Mouse (Mus musculus) ovary, adult 2 months (tissue): Measurements from ENCODE around the gene Zswim1. TPM values are rescaled to one million over a fixed set of nuclear protein-coding genes. Genes with fewer than 3 reads are reported as not detected.

Experiments used
- polyA plus RNA-seq: library from polyadenylated mRNA; depleted of rRNA; stranded (reverse); fragments of >200 nt; gene quantifications from 2 replicates; pipeline ENCODE4 v1.2.3, GENCODE M21; 2012; rRNA removed

The Zswim1 gene
- 16.5 and 18.3 TPM in 2 replicates for polyA plus RNA-seq

GRCm38 (mm10) chr2:164822636-164823165 is at the start of gene Zswim1:
Zswim1 (plus strand) TSS chr2:164822686.

GRCm38 (mm10) chr2:164779481-164780086 is 42.9 kb upstream of the Zswim1 start, which contains the start of gene Tnnc2:
Tnnc2 (minus strand) TSS chr2:164779967.

GRCm38 (mm10) chr2:164785481-164786387 is 36.8 kb upstream of the Zswim1 start, which contains the start of gene Snx21:
Snx21 (plus strand) TSS chr2:164785823.

GRCm38 (mm10) chr2:164804533-164805331 is 17.8 kb upstream of the Zswim1 start, which contains the start of the genes Acot8 and Zswim3:
Acot8 (minus strand) TSS chr2:164804882.
Zswim3 (plus strand) TSS chr2:164805098.

GRCm38 (mm10) chr2:164828437-164828836 is 6.0 kb downstream of the Zswim1 start, which contains the start of gene Spata25:
Spata25 (minus strand) TSS chr2:164828537.

GRCm38 (mm10) chr2:164832748-164833301 is 10.3 kb downstream of the Zswim1 start, which contains the start of gene Ctsa:
Ctsa (plus strand) TSS chr2:164832873.

GRCm38 (mm10) chr2:164833314-164833959 is 11.0 kb downstream of the Zswim1 start, which contains the start of gene Neurl2:
Neurl2 (minus strand) TSS chr2:164833456.

GRCm38 (mm10) chr2:164857101-164857821 is 34.8 kb downstream of the Zswim1 start, which contains the start of gene Pltp:
Pltp (minus strand) TSS chr2:164857711.

Other genes starting within 250 kb of the Zswim1 start
- not detected in 2 replicates for gene Spint3, start 249.2 kb upstream of the Zswim1 start, polyA plus RNA-seq
- gene Wfdc6a, start 237.2 kb upstream of the Zswim1 start, polyA plus RNA-seq: 1.2 TPM in 2 replicates
- 1.6 and 1.7 TPM in 2 replicates for gene Eppin, start 229.1 kb upstream of the Zswim1 start, polyA plus RNA-seq
- gene Wfdc6b, start 209.2 kb upstream of the Zswim1 start, polyA plus RNA-seq: 0.36 and 0.62 TPM in 2 replicates
- 1.0 and 1.4 TPM in 2 replicates for gene Wfdc8, start 209.1 kb upstream of the Zswim1 start, polyA plus RNA-seq
- gene Wfdc16, start 183.9 kb upstream of the Zswim1 start, polyA plus RNA-seq: 0.33 TPM in 1 of 2 replicates, not detected in the other
- gene Wfdc10, start 166.6 kb upstream of the Zswim1 start, polyA plus RNA-seq: 44.5 and 78.3 TPM in 2 replicates
- not detected in 2 replicates for gene Wfdc9, start 166.1 kb upstream of the Zswim1 start, polyA plus RNA-seq
- gene Wfdc11, start 148.6 kb upstream of the Zswim1 start, polyA plus RNA-seq: not detected in 2 replicates
- 0.49 and 0.74 TPM in 2 replicates for gene Wfdc13, start 137.6 kb upstream of the Zswim1 start, polyA plus RNA-seq
- gene Spint4, start 124.2 kb upstream of the Zswim1 start, polyA plus RNA-seq: not detected in 2 replicates
- gene Spint5, start 107.4 kb upstream of the Zswim1 start, polyA plus RNA-seq: not detected in 2 replicates
- 1.3 and 2.9 TPM in 2 replicates for gene Wfdc3, start 76.8 kb upstream of the Zswim1 start, polyA plus RNA-seq
- 70.1 and 74.7 TPM in 2 replicates for gene Dnttip1, start 76.7 kb upstream of the Zswim1 start, polyA plus RNA-seq
- 63.8 and 111 TPM in 2 replicates for gene Ube2c, start 52.8 kb upstream of the Zswim1 start, polyA plus RNA-seq
- gene Tnnc2, start 42.7 kb upstream of the Zswim1 start, polyA plus RNA-seq: 0.77 TPM in 1 of 2 replicates, not detected in the other
- 62.2 and 74.1 TPM in 2 replicates for gene Snx21, start 36.9 kb upstream of the Zswim1 start, polyA plus RNA-seq
- 55.4 and 62.0 TPM in 2 replicates for gene Acot8, start 17.8 kb upstream of the Zswim1 start, polyA plus RNA-seq
- gene Zswim3, start 17.6 kb upstream of the Zswim1 start, polyA plus RNA-seq: 4.4 and 4.9 TPM in 2 replicates
- 0.44 and 0.46 TPM in 2 replicates for gene Spata25, start 5.9 kb downstream of the Zswim1 start, polyA plus RNA-seq
- gene Ctsa, start 10.2 kb downstream of the Zswim1 start, polyA plus RNA-seq: 262 and 403 TPM in 2 replicates
- gene Neurl2, start 10.8 kb downstream of the Zswim1 start, polyA plus RNA-seq: 15.8 and 20.4 TPM in 2 replicates
- gene Pltp, start 35.0 kb downstream of the Zswim1 start, polyA plus RNA-seq: 173 and 213 TPM in 2 replicates
- 46.6 and 47.4 TPM in 2 replicates for gene Pcif1, start 56.6 kb downstream of the Zswim1 start, polyA plus RNA-seq
- gene Zfp335, start 89.1 kb downstream of the Zswim1 start, polyA plus RNA-seq: 43.6 and 45.0 TPM in 2 replicates
- gene Mmp9, start 118.1 kb downstream of the Zswim1 start, polyA plus RNA-seq: 9.3 and 10.8 TPM in 2 replicates
- 4.0 and 4.2 TPM in 2 replicates for gene Slc12a5, start 138.1 kb downstream of the Zswim1 start, polyA plus RNA-seq
- gene Ncoa5, start 212.2 kb downstream of the Zswim1 start, polyA plus RNA-seq: 42.2 and 48.5 TPM in 2 replicates
- 2.5 and 4.1 TPM in 2 replicates for gene Cd40, start 232.9 kb downstream of the Zswim1 start, polyA plus RNA-seq